Mouse (Mus musculus): ENCODE measurements around the gene Itpa. TPM values are rescaled to one million over a fixed set of nuclear protein-coding genes. Genes with fewer than 3 reads are reported as not detected.

Gene Itpa
- total RNA-seq, 1 experiment from 2014 or later: 23.4 TPM

GRCm38 (mm10) chr2:130706602-130707001 is 39.2 kb downstream of the Itpa start:
- ATAC-seq (ENCODE audit: extremely low read depth, insufficient number of reproducible peaks, low FRiP score, poor library complexity, severe bottlenecking): no peak

DNA sequence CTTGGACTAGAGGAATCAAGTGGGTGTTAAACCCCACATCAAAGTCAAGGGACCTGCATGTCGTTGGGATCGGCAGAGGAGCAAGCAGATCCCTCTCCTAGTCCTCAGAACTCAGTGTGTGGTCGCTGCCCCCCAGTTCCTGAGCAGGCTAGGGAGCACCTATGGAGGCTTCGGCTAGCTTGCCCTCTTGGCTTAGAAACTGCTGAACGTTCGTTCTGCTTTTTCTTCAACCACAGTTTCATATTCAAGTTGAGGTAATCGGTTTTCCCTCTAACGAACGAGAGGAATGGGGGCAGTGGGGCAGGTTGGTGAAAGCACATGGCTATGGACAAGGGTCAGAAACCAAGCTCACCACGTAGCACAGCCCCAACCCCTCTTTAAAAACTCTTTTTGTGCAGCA is 39.6 kb downstream of the Itpa start:
- no peak for ATAC-seq (ENCODE audit: extremely low read depth, insufficient number of reproducible peaks, low FRiP score, poor library complexity, severe bottlenecking)

DNA sequence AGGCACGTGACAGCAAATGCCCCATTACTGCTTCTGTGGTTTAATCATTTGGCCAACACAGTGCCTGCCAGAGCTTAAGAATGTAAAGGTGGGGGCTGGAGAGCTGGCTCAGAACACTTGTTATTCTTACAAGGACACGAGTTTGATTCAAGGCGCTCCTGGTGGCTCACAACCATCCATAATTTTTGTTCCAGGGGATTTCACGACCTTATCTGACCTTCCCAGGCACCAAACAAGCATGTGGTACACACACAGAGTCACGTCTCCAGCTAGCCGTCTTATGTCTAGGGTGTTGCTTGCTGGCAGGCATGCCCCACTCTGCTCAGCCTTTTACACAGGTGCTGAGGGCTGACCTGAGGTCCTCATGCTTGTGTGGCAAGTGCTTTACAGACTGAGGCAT is 50.5 kb downstream of the Itpa start:
- ATAC-seq (ENCODE audit: extremely low read depth, insufficient number of reproducible peaks, low FRiP score, poor library complexity, severe bottlenecking): no peak

GRCm38 (mm10) chr2:130724369-130724768 is 57.0 kb downstream of the Itpa start:
- no peak for ATAC-seq (ENCODE audit: extremely low read depth, insufficient number of reproducible peaks, low FRiP score, poor library complexity, severe bottlenecking)

DNA sequence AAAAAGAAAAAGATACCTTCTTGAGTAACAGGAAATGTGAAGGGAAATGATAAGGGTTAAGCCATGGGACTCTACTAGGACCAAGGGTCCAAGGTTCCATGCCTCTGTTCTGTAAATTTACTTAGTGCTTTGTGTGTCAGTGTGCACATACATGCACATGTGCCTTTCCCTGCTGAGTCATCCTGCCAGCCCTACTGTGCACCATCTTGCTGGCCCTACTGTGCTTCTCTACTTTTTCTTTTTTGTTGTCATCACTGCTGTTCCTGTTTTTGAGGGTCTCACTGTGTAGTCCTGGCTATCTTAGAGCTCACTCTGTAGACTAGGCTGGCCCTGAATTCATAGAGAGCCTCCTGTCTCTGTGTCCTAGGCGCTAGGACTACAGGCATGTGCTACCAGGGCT is 60.3 kb downstream of the Itpa start:
- ATAC-seq (ENCODE audit: extremely low read depth, insufficient number of reproducible peaks, low FRiP score, poor library complexity, severe bottlenecking): no peak

DNA sequence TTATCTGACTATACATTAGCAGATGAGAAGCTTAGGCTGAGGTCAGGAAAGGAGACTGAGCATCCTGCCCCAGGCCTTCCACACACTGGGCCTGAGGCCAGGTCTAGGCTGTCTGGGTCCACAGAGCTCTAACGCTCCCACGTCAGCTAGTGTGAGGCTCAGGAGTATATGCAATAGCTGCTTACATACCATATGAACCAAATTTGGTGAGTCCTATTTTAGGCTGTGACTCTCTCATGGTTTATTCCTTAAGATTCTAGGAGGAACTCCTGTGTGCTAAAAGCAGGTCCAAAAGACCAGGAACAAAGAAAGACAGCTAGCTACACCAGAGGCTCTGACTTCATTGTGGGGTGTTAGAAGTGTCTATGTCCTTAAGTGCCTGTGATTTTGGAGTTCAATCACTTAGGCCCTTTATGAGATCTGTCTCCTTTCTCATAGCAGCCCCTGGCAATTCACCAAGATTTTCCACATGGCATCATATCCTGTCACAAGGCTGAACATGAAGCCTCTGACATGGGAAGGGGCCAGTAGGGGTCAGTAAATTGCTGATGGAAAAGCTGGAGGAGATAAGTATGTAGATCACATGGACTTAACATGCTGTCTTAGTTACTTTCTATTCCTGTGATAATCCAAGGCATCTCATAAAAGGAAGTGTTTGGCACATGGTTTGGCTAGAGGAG is 61.6 kb downstream of the Itpa start:
- no peak for ATAC-seq (ENCODE audit: extremely low read depth, insufficient number of reproducible peaks, low FRiP score, poor library complexity, severe bottlenecking)

GRCm38 (mm10) chr2:130730746-130731145 is 63.3 kb downstream of the Itpa start:
- peak; percentile 28; the same call in 1 of the 2 replicates for ATAC-seq (ENCODE audit: extremely low read depth, insufficient number of reproducible peaks, low FRiP score, poor library complexity, severe bottlenecking)

Other genes starting within 250 kb of the Itpa start
- gene Vps16, start 243.3 kb upstream of the Itpa start, total RNA-seq (2017): 208 and 223 TPM in 2 replicates
- 16.9 TPM in 2 replicates for gene Pced1a, start 242.9 kb upstream of the Itpa start, total RNA-seq (2017)
- 106 and 115 TPM in 2 replicates for gene Ptpra, start 217.3 kb upstream of the Itpa start, total RNA-seq (2017)
- gene Mrps26, start 103.9 kb upstream of the Itpa start, total RNA-seq (2017): 22.0 and 26.0 TPM in 2 replicates
- gene Oxt, start 91.4 kb upstream of the Itpa start, total RNA-seq (2017): not detected in 2 replicates
- not detected in 2 replicates for gene Avp, start 85.1 kb upstream of the Itpa start, total RNA-seq (2017)
- 12.0 and 18.9 TPM in 2 replicates for gene Fastkd5, start 37.6 kb upstream of the Itpa start, total RNA-seq (2017)
- gene Ubox5, start 37.6 kb upstream of the Itpa start, total RNA-seq (2017): 3.3 and 4.3 TPM in 2 replicates
- gene Lzts3, start 24.8 kb upstream of the Itpa start, total RNA-seq (2017): 0.37 and 0.58 TPM in 2 replicates
- 74.4 and 82.3 TPM in 2 replicates for gene Ddrgk1, start 3.0 kb upstream of the Itpa start, total RNA-seq (2017)
- gene Slc4a11, start 29.9 kb downstream of the Itpa start, total RNA-seq (2017): 3.1 and 4.3 TPM in 2 replicates
- 15.7 and 21.9 TPM in 2 replicates for gene 4930402H24Rik, start 238.8 kb downstream of the Itpa start, total RNA-seq (2017)
- 24.8 and 25.7 TPM in 2 replicates for gene Atrn, start 238.9 kb downstream of the Itpa start, total RNA-seq (2017)